Mouse (Mus musculus): ENCODE results near the gene Fhl3. TPM values are rescaled to one million over a fixed set of nuclear protein-coding genes. Genes with fewer than 3 reads are reported as not detected.
"Not testable (repeated sequence)": the region's sequence is repeated elsewhere in the genome, so short reads cannot be mapped to it uniquely, and the experiment has no call there.

Fhl3 gene
- total RNA-seq, 4 experiments from 2014 or later, result 1.4 to 3.1 (median 1.7) TPM

DNA sequence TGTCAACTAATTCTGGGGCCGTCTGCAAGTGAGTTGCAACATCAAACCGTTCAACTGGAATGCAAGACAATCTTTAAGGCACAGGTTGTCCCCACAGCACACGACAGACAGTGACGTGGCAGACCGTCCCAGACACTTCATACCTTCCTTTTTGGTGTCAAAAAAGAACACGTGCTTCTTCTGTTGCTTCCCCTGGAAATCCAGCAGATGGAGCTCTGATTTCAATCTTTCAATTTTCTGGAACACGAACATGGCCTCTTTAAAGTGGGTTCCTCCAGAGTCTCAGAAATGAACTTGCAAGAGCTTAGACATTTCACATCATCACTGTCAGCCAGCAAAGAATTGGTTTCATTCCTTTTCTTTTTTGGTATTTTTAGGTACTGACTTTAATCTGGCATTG, 18.2 kb upstream of the Fhl3 start:
- DNase-seq (ENCODE audit: low spot score in 2 of 2), result no peak

GRCm38 (mm10) chr4:124683474-124683873, 17.0 kb upstream of the Fhl3 start:
- DNase-seq (ENCODE audit: low spot score in 2 of 2), result no peak

- DNase-seq (ENCODE audit: low spot score in 2 of 2), result no peak
These were observed 15.5 kb upstream of the Fhl3 start for GRCm38 (mm10) chr4:124685004-124685403.

DNA sequence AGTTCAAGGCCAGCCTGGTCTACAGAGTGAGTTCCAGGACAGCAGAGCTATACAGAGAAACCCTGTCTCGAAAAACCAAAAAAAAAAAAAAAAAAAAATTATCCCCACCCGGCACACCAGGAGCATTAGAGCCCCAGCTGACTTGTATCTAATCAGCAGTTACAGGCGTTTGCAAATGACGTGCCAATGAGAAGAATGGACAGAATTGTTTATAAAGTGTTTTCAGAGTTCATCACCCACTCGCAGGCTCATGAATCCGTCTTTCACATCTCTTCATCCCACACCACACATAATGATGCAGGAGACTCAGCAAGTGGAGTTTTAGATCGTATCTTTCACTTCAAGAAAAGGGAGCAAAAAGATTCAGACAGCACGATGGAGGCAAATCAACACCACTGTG, 15.0 kb upstream of the Fhl3 start:
- no peak for DNase-seq (ENCODE audit: low spot score in 2 of 2)

- no peak for DNase-seq (ENCODE audit: low spot score in 2 of 2)
These were observed 14.6 kb upstream of the Fhl3 start for GRCm38 (mm10) chr4:124685897-124686402.

DNA sequence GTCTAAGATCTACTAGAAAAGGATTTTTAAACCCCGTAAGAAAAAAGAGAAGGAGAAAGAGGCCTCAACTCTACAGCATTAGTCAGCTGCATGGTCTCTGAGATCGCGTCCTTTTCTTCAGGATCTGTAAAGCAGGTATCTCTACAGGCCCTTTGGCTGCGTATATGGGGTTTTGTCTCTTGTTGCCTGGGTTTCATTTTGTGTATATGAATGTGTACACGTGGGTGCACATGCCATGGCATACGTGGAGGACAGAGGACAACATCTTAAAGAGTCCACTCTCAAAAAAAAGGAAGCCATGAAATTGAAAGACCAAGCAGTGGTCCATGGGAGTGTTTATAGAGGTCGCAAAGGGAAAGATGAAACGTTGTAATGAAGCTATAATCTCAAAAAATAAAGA, 9.0 kb upstream of the Fhl3 start:
- no peak for DNase-seq (ENCODE audit: low spot score in 2 of 2)

- DNase-seq (ENCODE audit: low spot score in 2 of 2), result no peak
These were observed 8.1 kb upstream of the Fhl3 start for GRCm38 (mm10) chr4:124692416-124692861.

DNA sequence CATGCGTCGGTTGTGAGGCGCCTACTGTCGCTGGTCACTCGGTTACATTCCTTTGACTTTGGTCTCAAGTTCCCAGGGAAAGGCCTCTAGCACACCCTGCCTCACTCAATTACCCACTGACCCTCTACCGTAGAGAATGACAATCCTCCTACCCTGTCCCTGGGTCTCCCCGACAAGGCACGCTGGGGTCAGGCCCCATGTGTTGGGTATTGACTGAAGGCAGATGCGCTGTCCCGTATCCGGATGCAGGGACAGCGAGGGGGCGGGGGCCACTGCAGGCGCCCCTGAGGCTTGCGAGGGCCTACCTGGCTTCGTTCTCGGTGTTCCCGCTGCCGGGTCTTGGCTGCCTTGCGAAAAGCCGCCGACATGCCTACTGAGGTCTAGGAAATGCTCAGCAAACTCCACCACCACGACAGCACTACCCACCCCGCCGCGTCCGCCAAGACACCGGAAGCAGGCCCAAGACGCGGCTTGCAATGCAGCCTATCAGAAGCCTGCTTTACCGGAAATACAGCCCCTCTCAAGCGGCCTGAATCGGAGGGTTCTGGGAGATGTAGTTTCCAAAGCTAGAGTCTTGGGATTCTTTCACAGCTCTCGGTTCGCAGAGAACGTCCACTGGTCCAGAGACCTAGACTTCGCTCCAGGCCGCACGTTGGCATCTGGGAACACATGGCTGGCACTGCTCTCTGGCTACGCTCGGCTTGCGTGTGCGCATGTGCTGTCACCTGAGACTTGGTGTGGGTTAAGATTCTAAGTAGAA, 7.2 kb upstream of the Fhl3 start, which contains the start of gene Utp11:
Utp11 (minus strand) TSS at position 466 of the 760 bp plus-strand sequence.
- DNase-seq (ENCODE audit: low spot score in 2 of 2), result peak; percentile 71 to 83

DNA sequence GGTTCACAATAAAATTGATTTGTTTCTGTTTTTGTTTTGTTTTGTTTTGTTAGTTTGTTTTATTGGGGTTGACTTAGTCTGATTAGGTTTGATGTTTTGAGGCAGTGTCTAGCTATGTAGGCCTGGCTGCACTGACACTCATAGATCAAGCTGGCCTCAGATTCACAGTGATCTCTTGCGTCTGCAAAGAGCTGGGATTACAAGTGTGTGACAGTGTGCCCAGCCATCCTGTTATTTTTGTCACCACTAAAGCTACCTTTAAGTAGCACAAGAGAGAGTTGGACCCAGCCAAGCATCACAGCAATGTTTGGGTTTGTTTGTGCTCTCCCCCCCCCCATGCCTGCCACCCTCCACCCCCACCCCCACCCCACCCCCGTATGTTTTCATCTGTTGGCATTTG, 5.9 kb upstream of the Fhl3 start:
- no peak for DNase-seq (ENCODE audit: low spot score in 2 of 2)

- DNase-seq (ENCODE audit: low spot score in 2 of 2), result no peak
These were observed 4.5 kb upstream of the Fhl3 start for GRCm38 (mm10) chr4:124695786-124696516.

DNA sequence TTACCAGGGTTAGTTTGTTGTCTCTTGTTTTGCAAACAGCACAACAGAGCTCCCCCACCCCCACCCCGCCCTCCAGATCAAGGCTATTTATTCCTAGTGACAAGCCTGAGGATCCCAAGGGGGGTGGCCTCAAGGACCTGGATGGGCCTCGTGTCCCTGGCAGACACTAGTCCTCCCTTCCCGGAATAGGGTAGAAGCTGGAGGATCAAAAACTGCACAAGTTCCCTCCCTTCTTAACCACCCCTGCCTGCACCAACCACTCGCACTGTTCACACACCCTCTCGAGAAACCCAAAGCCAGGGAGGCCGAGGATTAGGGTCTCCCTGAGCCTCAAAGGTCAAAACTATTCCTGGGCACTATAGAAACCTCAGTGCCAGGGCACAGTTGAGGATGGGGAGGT, 710 bp upstream of the Fhl3 start:
- DNase-seq (ENCODE audit: low spot score in 2 of 2), result no peak

GRCm38 (mm10) chr4:124701052-124701845, 748 bp downstream of the Fhl3 start:
- no peak for DNase-seq (ENCODE audit: low spot score in 2 of 2)

DNA sequence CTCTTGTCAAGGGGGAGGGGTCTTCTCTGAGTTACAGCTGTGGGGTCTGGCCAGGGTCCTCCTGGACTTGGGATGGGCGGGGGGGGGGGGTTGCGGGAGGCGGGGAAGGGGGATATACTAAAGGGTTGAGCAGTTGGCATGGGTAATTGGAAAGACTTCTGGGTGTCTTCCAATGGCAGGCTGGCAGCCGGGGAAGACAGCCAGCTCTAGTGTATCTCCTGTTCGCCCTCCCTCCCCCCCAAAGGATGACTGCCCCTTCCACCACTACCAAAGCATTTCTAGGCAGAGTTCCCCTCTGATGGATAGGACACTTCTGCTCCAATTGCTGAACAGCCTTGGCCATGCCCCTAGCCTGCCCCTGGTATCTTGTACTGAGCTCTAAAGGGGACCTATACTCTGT, 1.4 kb downstream of the Fhl3 start:
- no peak for DNase-seq (ENCODE audit: low spot score in 2 of 2)

- DNase-seq (ENCODE audit: low spot score in 2 of 2), result no peak
These were observed 2.9 kb downstream of the Fhl3 start for GRCm38 (mm10) chr4:124703406-124703805.

- no peak for DNase-seq (ENCODE audit: low spot score in 2 of 2)
These were observed 3.6 kb downstream of the Fhl3 start for GRCm38 (mm10) chr4:124703881-124704796.

DNA sequence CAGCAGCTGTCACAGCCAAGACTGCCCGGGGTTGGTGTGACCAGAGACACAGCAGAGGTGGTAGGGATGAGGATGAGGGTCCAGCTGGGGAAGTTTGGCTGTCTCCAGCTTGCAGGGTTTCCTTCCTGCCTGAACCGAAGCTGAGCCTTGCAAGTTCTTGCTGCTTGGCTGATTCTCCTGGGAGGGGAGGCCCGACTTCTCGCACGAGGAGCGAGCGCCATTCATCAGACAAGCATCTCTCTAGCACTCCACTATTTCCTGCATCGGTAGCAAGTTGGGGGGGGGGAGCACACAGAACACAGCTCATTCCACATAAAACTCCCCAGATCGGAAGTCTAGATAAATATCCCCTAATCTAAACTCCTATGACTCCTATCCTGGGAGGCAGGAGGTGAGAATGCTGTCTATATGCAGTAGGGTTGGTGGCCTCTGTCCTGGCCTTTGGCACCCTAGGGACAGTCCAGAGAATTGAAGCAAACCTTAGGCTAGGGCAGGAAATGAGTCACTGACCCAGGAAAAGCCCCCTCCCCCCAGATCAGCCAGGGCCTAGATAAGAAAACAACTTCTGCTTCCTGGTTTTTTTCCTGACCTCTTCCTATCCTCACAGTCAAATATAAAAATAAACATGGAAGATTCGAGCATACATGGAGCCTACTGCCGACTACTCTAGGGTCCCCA, 4.4 kb downstream of the Fhl3 start:
- no peak for DNase-seq (ENCODE audit: low spot score in 2 of 2)

DNA sequence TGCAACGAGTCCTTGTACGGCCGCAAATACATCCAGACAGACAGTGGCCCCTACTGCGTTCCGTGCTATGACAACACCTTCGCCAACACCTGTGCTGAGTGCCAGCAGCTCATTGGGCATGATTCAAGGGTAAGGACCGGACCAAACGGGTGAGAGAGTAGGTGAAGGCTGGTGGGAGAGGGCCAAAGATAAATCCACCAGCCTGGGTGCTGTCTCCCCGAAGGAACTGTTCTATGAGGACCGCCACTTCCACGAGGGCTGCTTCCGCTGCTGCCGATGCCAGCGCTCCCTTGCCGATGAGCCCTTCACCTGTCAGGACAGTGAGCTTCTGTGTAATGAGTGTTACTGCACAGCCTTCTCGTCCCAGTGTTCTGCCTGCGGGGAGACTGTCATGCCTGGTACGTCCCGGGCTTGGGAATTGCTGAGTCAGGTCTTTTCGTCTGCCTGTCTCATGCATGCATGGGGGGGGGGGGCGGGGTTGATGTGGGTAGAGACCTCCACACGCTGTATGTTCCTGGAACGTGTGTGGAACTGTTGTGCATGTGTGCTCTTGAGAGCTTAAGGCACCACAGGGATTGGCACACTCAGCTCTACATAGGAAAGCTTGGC, 5.3 kb downstream of the Fhl3 start:
- no peak for DNase-seq (ENCODE audit: low spot score in 2 of 2)

- not testable (repeated sequence) for DNase-seq (ENCODE audit: low spot score in 2 of 2)
These were observed 7.1 kb downstream of the Fhl3 start for GRCm38 (mm10) chr4:124707381-124708199.

DNA sequence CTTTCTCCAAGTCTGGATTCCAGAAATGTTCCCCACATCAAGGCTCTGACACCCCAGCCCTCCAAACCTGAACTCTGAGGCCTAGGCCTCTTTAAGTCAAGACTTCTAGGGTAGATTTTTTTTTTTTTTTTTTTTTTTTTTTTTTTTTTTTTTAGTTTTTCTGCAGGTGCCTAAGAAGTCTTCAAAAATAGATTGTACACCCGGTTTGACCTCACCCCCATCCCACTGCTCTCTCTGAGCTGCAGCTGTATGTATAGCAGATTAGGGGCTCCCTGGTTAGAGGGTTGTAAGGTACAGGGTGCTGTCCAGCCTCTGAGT, 7.7 kb downstream of the Fhl3 start:
- DNase-seq (ENCODE audit: low spot score in 2 of 2), result not testable (repeated sequence)

Data from left cerebral cortex, adult 8-10 months (tissue).